Comparison of ENCODE assay signal across 9 mouse cellular contexts in the genomic region with DNA sequence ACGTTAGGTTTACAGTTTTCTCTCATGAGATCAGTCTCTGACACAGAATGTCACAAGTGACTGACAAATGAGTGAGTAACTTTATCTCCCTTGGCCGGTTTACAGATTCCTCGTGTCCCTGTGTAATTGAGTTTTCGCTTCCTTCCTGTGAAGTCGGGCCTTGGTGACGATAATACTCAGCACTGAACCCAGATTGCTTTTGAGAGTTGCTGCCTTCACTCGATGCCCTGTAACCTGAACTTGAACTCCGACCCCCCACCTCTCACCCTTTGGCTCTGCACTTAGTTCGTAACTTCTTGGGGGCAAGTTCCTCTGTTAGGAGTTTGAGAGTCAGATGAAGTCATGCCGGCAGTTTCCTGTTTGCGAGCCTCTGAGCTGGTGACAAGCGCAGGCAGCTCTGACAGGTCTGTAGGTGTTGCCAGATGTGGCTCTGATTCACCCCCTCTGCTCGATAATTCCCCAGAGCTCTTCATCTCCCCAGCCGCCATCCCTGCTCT.
DNase-seq lines count a peak whose midpoint lies in the region; ATAC-seq and TF ChIP-seq lines count a peak whose summit lies in the region.
"Had no signal": no experiment of that assay in that cellular context is flagged by ENCODE, and none has a peak within 500 bp of the region (broad histone marks: within the 10 kb centered on the region; RNA-seq: fewer than 3 reads in every experiment).

No protein-coding gene starts in this region.

- WGBS in heart, embryonic 16.5 days, result 15% methylated on average over 14 of the region's 14 CpGs

- in situ Hi-C loops in Patski (cut with MboI; ENCODE audit: low pct_unique_long_range_greater_than_20kb), result loop anchor here (5.0 kb wide), 1 partner anchor 56 kb away; no protein-coding TSS in a partner anchor

- H3K27me3 ChIP-seq in Patski, result no peaks in the 10 kb centered on the region
- H3K27me3 ChIP-seq in heart, embryonic 16.5 days (ENCODE audit: control insufficient read depth, insufficient read depth, low read length), result no peaks in the 10 kb centered on the region
- H3K27me3 ChIP-seq: embryonic facial prominence, embryonic 12.5 days had no signal

- H3K4me1 ChIP-seq in heart, embryonic 16.5 days (ENCODE audit: control insufficient read depth, insufficient read depth, low read length), result peaks cover 25% of the 10 kb centered on the region

- peak; percentile 16 for DNase-seq in kidney, adult 11 months
- DNase-seq in kidney, postnatal 4 days, result no peak
- peak; percentile 68 for DNase-seq in Patski (ENCODE audit: low read depth, low spot score)
- peak; percentile 90 for DNase-seq in naive thymus-derived CD4-positive, alpha-beta T cell, adult 2 months (ENCODE audit: low read depth)
- no peak for DNase-seq in layer of hippocampus, adult 2 months (ENCODE audit: low spot score in 2 of 2)
- DNase-seq in testis, postnatal 14 days (ENCODE audit: low spot score), result no peak
- no peak for DNase-seq in right cerebral cortex, postnatal 14 days

- no peak for TF ChIP-seq CTCF in Patski (IDR thresholded peaks at IDR 0.05)
- no peak for TF ChIP-seq CTCF in layer of hippocampus, adult 2 months (conservative IDR thresholded peaks at IDR 0.05)

- ATAC-seq in Patski, result no peak
- ATAC-seq in heart, embryonic 16.5 days (replicated peaks; ENCODE audit: extremely low read depth, insufficient read depth, low FRiP score), result 0 out of 2 replicates have a peak, but pooled peaks have one; percentile 29

- peak overlapping the region; percentile 11; the same call in 1 of the 2 replicates for H3K4me3 ChIP-seq in heart, embryonic 16.5 days (ENCODE audit: low read length)
- H3K4me3 ChIP-seq in layer of hippocampus, adult 2 months, result no peak overlapping the region
- H3K4me3 ChIP-seq: embryonic facial prominence, embryonic 12.5 days had no signal

- H3K36me3 ChIP-seq in heart, embryonic 16.5 days (ENCODE audit: control insufficient read depth, insufficient read depth), result no peaks in the 10 kb centered on the region
- H3K36me3 ChIP-seq: embryonic facial prominence, embryonic 12.5 days had no signal

- H3K9me3 ChIP-seq in heart, embryonic 16.5 days (replicated peaks; ENCODE audit: control insufficient read depth, low read length), result no peaks in the 10 kb centered on the region
- H3K9me3 ChIP-seq: embryonic facial prominence, embryonic 12.5 days had no signal

- peak overlapping the region; percentile 41 for H3K27ac ChIP-seq in heart, embryonic 16.5 days (ENCODE audit: low read length)
- no peak overlapping the region for H3K27ac ChIP-seq in layer of hippocampus, adult 2 months
- H3K27ac ChIP-seq: embryonic facial prominence, embryonic 12.5 days had no signal

- POLR2A ChIA-PET in Patski (lab: Charles Lee), result no interaction called here

- peak overlapping the region; percentile 49 for H3K4me2 ChIP-seq in heart, embryonic 16.5 days (ENCODE audit: low read depth, low read length)
- H3K4me2 ChIP-seq: embryonic facial prominence, embryonic 12.5 days had no signal

- peak overlapping the region; percentile 42 for H3K9ac ChIP-seq in heart, embryonic 16.5 days (ENCODE audit: low read length)
- H3K9ac ChIP-seq: embryonic facial prominence, embryonic 12.5 days had no signal

- CTCF ChIA-PET in Patski (lab: Charles Lee), result no interaction called here

Comparison
In these comparisons a context has a peak if more than half of its experiments do, and no peak if none do; other contexts are left out.
1. DNase-seq: peak in kidney, adult 11 months (single experiment), Patski (single experiment) and naive thymus-derived CD4-positive, alpha-beta T cell, adult 2 months (single experiment); none in kidney, postnatal 4 days (0 of 2), layer of hippocampus, adult 2 months (0 of 2), testis, postnatal 14 days (single experiment) and right cerebral cortex, postnatal 14 days (single experiment).